Mouse (Mus musculus): ENCODE measurements around the gene Dis3l. TPM values are rescaled to one million over a fixed set of nuclear protein-coding genes. Genes with fewer than 3 reads are reported as not detected.
"Not testable (repeated sequence)": the region's sequence is repeated elsewhere in the genome, so short reads cannot be mapped to it uniquely, and the experiment has no call there.

The Dis3l gene
- polyA plus RNA-seq, 1 experiment from 2014 or later = 13.8 TPM

GRCm38 (mm10) chr9:64312128-64312527, 29.0 kb downstream of the Dis3l start:
- Histone ChIP-seq H3K27ac (no peak overlapping the region), H3K9ac (no peak overlapping the region), H3K4me2 (no peak overlapping the region), H3K27me3 (replicated peaks) (no peaks in the 10 kb centered on the region), H3K9me3 (replicated peaks) (no peaks in the 10 kb centered on the region), H3K4me1 (0 out of 2 replicates have a peak, but pooled peaks cover under 1% of the 10 kb centered on the region), H3K4me3 (no peak overlapping the region), H3K36me3 (peaks cover 68% of the 10 kb centered on the region)
- no peak for ATAC-seq
- WGBS (ENCODE audit: insufficient replicate concordance) = 20% methylated on average over 1 of the region's 1 CpGs

DNA sequence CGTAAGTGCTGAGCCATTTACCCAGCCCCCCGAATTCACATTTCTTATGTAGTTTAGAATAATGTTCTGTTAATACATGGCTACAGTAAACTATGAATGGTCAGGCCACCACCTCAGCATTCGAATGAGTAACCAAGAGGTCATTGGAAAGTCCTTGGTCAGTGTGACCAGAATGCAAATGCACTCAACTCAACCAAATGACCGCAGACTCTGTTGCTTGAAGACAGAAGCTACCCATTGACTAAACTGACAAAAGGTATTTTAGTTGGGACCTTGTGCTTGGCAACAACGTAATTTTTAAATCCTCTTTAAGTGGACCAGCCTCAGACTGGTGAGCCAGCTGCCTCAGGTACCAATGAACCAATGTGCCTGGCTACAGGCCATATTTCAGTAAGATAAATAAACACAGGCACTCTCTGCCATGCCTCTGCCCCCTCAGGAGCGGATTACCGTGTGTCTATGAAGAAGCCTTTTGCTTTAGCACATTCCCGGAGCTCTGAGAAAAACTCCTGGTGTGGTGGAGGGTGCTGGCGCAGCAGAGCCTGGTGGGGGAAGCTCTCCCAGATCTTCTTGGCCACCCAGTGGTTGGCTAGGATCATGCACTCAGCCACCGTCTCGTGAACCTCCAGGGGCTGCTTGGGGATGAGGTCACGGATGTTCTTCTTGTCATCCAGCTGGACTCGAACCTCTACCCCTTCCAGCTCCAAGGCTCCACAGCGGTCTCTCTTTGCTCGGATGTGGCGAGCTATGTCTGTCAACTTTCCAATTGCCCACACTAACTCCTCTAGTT, 29.9 kb downstream of the Dis3l start:
- H3K4me3 ChIP-seq = no peak overlapping the region
- WGBS (ENCODE audit: insufficient replicate concordance) = 77% methylated on average over 16 of the region's 16 CpGs
- 0 out of 2 replicates have a peak, but pooled peaks cover 8% of the 10 kb centered on the region for H3K4me1 ChIP-seq
- H3K27ac ChIP-seq = no peak overlapping the region
- H3K9me3 ChIP-seq (replicated peaks) = no peaks in the 10 kb centered on the region
- H3K27me3 ChIP-seq (replicated peaks) = no peaks in the 10 kb centered on the region
- peaks cover 70% of the 10 kb centered on the region for H3K36me3 ChIP-seq
- no peak overlapping the region for H3K9ac ChIP-seq
- H3K4me2 ChIP-seq = no peak overlapping the region
- ATAC-seq = no peak

DNA sequence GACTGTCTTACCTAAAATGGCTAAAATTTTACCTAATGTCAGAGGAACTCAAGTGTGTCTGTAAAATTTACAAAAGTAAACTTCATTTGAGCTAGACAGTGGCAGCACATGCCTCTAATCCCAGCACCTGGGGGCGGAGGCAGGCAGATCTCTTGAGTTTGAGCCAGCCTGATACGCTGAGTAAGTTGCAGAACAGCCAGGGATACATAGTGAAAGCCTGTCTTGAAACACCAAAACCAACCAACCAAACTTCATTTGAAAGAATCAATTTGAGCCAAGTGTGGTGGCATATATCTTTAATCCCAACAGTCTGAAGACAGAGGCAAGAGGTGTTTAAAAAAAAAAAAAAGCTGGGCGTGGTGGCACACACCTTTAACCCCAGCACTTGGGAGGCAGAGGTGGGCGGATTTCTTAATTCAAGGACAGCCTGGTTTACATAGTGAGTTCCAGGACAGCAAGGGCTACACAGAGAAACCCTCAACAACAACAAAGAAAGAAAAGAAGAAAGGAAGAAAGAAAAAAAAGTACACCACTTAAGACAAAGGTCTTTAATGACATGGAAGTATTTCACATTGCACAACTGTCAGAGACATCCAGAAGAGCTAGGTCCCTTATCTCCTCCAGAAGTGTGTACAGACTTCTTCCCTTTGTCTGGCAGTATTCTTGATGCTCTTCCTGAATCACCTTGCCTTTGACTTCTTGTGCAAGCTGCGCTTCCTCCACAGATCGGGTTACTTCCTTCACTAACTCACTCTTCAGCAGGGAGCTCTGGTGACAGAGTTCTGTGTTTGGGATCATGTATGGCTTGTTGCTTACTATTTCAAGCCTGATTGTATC, 34.4 kb downstream of the Dis3l start:
- Histone ChIP-seq H3K27ac (no peak overlapping the region), H3K36me3 (peaks cover 92% of the 10 kb centered on the region), H3K4me2 (no peak overlapping the region), H3K9ac (no peak overlapping the region), H3K27me3 (replicated peaks) (no peaks in the 10 kb centered on the region), H3K9me3 (replicated peaks) (no peaks in the 10 kb centered on the region), H3K4me3 (no peak overlapping the region), H3K4me1 (0 out of 2 replicates have a peak, but pooled peaks cover 8% of the 10 kb centered on the region)
- WGBS (ENCODE audit: insufficient replicate concordance) = 74% methylated on average over 6 of the region's 6 CpGs
- ATAC-seq = no peak

- 90% methylated on average over 4 of the region's 4 CpGs for WGBS (ENCODE audit: insufficient replicate concordance)
- H3K4me2 ChIP-seq; H3K27ac ChIP-seq; H3K9ac ChIP-seq; ATAC-seq; H3K9me3 ChIP-seq (replicated peaks); H3K4me1 ChIP-seq; H3K27me3 ChIP-seq (replicated peaks); H3K4me3 ChIP-seq: not testable (repeated sequence)
- peaks cover 95% of the 10 kb centered on the region for H3K36me3 ChIP-seq
Observed at GRCm38 (mm10) chr9:64303086-64303485, 38.0 kb downstream of the Dis3l start.

GRCm38 (mm10) chr9:64282404-64282987, 58.6 kb downstream of the Dis3l start:
- WGBS (ENCODE audit: insufficient replicate concordance) = 14% methylated on average over 5 of the region's 5 CpGs
- H3K27me3 ChIP-seq (replicated peaks) = no peaks in the 10 kb centered on the region
- no peak for ATAC-seq

GRCm38 (mm10) chr9:64281781-64282178, 59.3 kb downstream of the Dis3l start:
- Histone ChIP-seq H3K4me3 (peak overlapping the region; percentile 94), H3K4me1 (peaks cover 35% of the 10 kb centered on the region), H3K9ac (peak overlapping the region; percentile 97), H3K4me2 (peak overlapping the region; percentile 82), H3K36me3 (peaks cover 32% of the 10 kb centered on the region), H3K9me3 (replicated peaks) (no peaks in the 10 kb centered on the region), H3K27me3 (replicated peaks) (no peaks in the 10 kb centered on the region), H3K27ac (peak overlapping the region; percentile 93)
- under 1% methylated on average over 24 of the region's 24 CpGs for WGBS (ENCODE audit: insufficient replicate concordance)
- peak; percentile 85 for ATAC-seq

More at GRCm38 (mm10) chr9:64282404-64282987, 58.6 kb downstream of the Dis3l start:
- Histone ChIP-seq H3K27ac (peak overlapping the region; percentile 93), H3K9ac (peak overlapping the region; percentile 97), H3K4me3 (peak overlapping the region; percentile 94), H3K4me2 (peak overlapping the region; percentile 82), H3K4me1 (peaks cover 35% of the 10 kb centered on the region), H3K36me3 (peaks cover 39% of the 10 kb centered on the region), H3K9me3 (replicated peaks) (no peaks in the 10 kb centered on the region)

DNA sequence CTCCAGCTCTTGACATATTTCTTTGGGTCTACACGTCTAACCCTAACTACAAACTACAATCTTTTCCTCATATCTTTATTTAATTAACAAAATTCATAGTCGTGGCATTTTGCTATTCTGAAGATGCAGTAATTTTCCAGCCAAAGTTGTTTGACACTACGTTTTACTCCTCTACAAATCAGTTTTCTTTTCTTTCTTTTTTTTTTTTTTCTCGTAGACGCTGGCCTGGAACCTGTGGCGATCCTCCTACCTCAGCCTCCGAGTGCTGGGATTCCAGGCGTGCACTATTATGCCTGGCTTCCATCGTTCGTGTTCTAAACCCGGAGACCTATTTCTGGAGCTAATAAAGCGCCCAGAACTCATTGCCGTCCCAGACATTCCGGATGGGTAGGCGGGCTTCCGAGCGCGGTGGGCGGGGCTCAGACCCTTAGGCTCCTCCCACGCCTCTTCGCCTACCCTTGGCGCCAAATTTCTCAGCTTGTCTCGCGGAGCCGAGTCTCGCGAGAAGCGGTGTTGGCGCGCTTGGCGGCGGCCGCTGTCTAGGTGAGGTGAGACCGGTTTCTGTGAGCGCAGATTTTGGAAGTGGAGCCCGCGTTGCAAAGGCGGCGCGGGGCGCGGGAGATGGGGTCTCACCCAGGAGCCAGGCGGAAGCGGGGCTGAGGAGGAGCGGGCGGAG, 59.8 kb downstream of the Dis3l start, which contains the start of gene Tipin:
TSS of gene Tipin (plus strand) at position 477 of the 676 bp plus-strand sequence.
- Histone ChIP-seq H3K4me2 (peak within 1 kb of the TSS; percentile 82), H3K36me3 (peaks cover 29% of the 10 kb centered on the region), H3K4me3 (peak within 1 kb of the TSS; percentile 94), H3K27ac (peak within 1 kb of the TSS; percentile 93), H3K9ac (peak within 1 kb of the TSS; percentile 97), H3K4me1 (peaks cover 35% of the 10 kb centered on the region), H3K27me3 (replicated peaks) (no peaks in the 10 kb centered on the region), H3K9me3 (replicated peaks) (no peaks in the 10 kb centered on the region)
- ATAC-seq = peak; percentile 88
- under 1% methylated on average over 46 of the region's 46 CpGs for WGBS (ENCODE audit: insufficient replicate concordance)

GRCm38 (mm10) chr9:64278665-64279310, 62.3 kb downstream of the Dis3l start:
- WGBS (ENCODE audit: insufficient replicate concordance) = 84% methylated on average over 6 of the region's 6 CpGs

GRCm38 (mm10) chr9:64277706-64278105, 63.4 kb downstream of the Dis3l start:
- Histone ChIP-seq H3K4me3 (no peak overlapping the region), H3K36me3 (peaks cover under 1% of the 10 kb centered on the region; the same call in 1 of the 2 replicates), H3K27me3 (replicated peaks) (no peaks in the 10 kb centered on the region), H3K9me3 (replicated peaks) (no peaks in the 10 kb centered on the region), H3K4me2 (no peak overlapping the region), H3K27ac (no peak overlapping the region), H3K4me1 (peaks cover 10% of the 10 kb centered on the region), H3K9ac (no peak overlapping the region)
- 41% methylated on average over 8 of the region's 8 CpGs for WGBS (ENCODE audit: insufficient replicate concordance)
- no peak for ATAC-seq

More at GRCm38 (mm10) chr9:64278665-64279310, 62.3 kb downstream of the Dis3l start:
- no peaks in the 10 kb centered on the region for H3K27me3 ChIP-seq (replicated peaks)
- H3K9me3 ChIP-seq (replicated peaks) = no peaks in the 10 kb centered on the region
- peaks cover 10% of the 10 kb centered on the region; the same call in 1 of the 2 replicates for H3K36me3 ChIP-seq
- peaks cover 21% of the 10 kb centered on the region for H3K4me1 ChIP-seq
- no peak overlapping the region for H3K4me2 ChIP-seq
- no peak for ATAC-seq
- no peak overlapping the region for H3K9ac ChIP-seq
- no peak overlapping the region for H3K27ac ChIP-seq
- no peak overlapping the region for H3K4me3 ChIP-seq

DNA sequence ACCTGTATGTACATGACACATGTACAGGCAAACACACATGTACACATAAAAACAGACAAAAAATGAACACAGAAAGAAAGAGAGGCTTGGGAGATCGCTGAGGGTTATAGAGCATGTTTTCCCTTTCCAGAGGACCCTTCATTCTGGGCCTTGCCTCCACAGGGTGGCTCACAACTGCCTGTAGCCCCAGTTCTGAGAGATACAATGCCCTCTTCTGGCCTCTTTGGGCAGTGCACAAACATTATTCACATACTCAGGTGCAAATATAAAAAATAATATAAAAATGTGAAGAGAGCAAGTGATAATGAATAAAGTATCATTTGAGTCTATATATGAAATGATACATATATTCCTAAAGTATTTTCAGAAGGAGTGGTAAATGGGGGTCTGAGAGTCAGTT, 66.2 kb downstream of the Dis3l start:
- Histone ChIP-seq H3K9ac (no peak overlapping the region), H3K4me1 (peaks cover 7% of the 10 kb centered on the region), H3K27ac (no peak overlapping the region), H3K36me3 (no peaks in the 10 kb centered on the region), H3K4me3 (no peak overlapping the region), H3K4me2 (no peak overlapping the region), H3K9me3 (replicated peaks) (no peaks in the 10 kb centered on the region), H3K27me3 (replicated peaks) (no peaks in the 10 kb centered on the region)
- no peak for ATAC-seq
- WGBS (ENCODE audit: insufficient replicate concordance) = 57% methylated on average over 1 of the region's 1 CpGs

- Histone ChIP-seq H3K27me3 (replicated peaks) (no peaks in the 10 kb centered on the region), H3K36me3 (no peaks in the 10 kb centered on the region), H3K4me3 (no peak overlapping the region), H3K9me3 (replicated peaks) (no peaks in the 10 kb centered on the region), H3K4me1 (peaks cover 7% of the 10 kb centered on the region), H3K27ac (no peak overlapping the region), H3K9ac (no peak overlapping the region), H3K4me2 (no peak overlapping the region)
- 67% methylated on average over 4 of the region's 4 CpGs for WGBS (ENCODE audit: insufficient replicate concordance)
- no peak for ATAC-seq
Observed at GRCm38 (mm10) chr9:64274291-64274690, 66.8 kb downstream of the Dis3l start.
